Mouse (Mus musculus) spleen, postnatal 4 days (tissue): ENCODE results near the gene Vmn1r86.
A peak's percentile ranks its signal among the peaks of the same experiment; 100 is the strongest.
"Not testable (repeated sequence)": the region's sequence is repeated elsewhere in the genome, so short reads cannot be mapped to it uniquely, and the experiment has no call there.

ENCODE experiments used
- DNase-seq, 2 experiments: peaks; one replicate each; pipeline ENCODE4 v3.0.0; 2022; ENCODE audit warnings: low spot score in 2 of 2

The Vmn1r86 gene

GRCm38 (mm10) chr7:13119817-13120216 lies at the start of gene Vmn1r86:
TSS of gene Vmn1r86 (minus strand) at chr7:13119917.
- no peak for DNase-seq

GRCm38 (mm10) chr7:13159268-13159667 lies 39.6 kb upstream of the Vmn1r86 start, which contains the start of gene Vmn1r88:
TSS of gene Vmn1r88 (plus strand) at chr7:13159568.
- no peak for DNase-seq

- DNase-seq, result no peak
Measured at GRCm38 (mm10) chr7:13140057-13140456, 20.3 kb upstream of the Vmn1r86 start, which contains the start of gene Vmn1r87. TSS of gene Vmn1r87 (minus strand) at chr7:13140157.

- DNase-seq, result no peak
Measured at GRCm38 (mm10) chr7:13137340-13137739, 17.6 kb upstream of the Vmn1r86 start.

- no peak for DNase-seq
Measured at GRCm38 (mm10) chr7:13131856-13132255, 12.1 kb upstream of the Vmn1r86 start.

- DNase-seq, result not testable (repeated sequence)
Measured at GRCm38 (mm10) chr7:13123554-13124153, 3.9 kb upstream of the Vmn1r86 start.

GRCm38 (mm10) chr7:13095073-13095472 lies 24.6 kb downstream of the Vmn1r86 start, which contains the start of gene Vmn1r85:
TSS of gene Vmn1r85 (minus strand) at chr7:13095173.
- no peak for DNase-seq

- DNase-seq, result no peak
Measured at GRCm38 (mm10) chr7:13072293-13072692, 47.4 kb downstream of the Vmn1r86 start.

- peak in 1 of 2 experiments; percentile 44 for DNase-seq
Measured at GRCm38 (mm10) chr7:13063399-13063798, 56.3 kb downstream of the Vmn1r86 start.

- no peak for DNase-seq
Measured at GRCm38 (mm10) chr7:13059536-13059935, 60.2 kb downstream of the Vmn1r86 start.

- DNase-seq, result no peak
Measured at GRCm38 (mm10) chr7:13056913-13057700, 62.6 kb downstream of the Vmn1r86 start.

GRCm38 (mm10) chr7:13054287-13055010 lies 65.3 kb downstream of the Vmn1r86 start, which contains the start of gene Mzf1:
TSS of gene Mzf1 (minus strand) at chr7:13054764.
- peak; percentile 82 to 90 for DNase-seq

GRCm38 (mm10) chr7:13053961-13054286 lies 65.8 kb downstream of the Vmn1r86 start:
- no peak for DNase-seq

- no peak for DNase-seq
Measured at GRCm38 (mm10) chr7:13053501-13053900, 66.2 kb downstream of the Vmn1r86 start.

- DNase-seq, result no peak
Measured at GRCm38 (mm10) chr7:13053001-13053400, 66.7 kb downstream of the Vmn1r86 start.
